Mouse (Mus musculus): Measurements from ENCODE around the gene Cpz.

Gene Cpz

DNA sequence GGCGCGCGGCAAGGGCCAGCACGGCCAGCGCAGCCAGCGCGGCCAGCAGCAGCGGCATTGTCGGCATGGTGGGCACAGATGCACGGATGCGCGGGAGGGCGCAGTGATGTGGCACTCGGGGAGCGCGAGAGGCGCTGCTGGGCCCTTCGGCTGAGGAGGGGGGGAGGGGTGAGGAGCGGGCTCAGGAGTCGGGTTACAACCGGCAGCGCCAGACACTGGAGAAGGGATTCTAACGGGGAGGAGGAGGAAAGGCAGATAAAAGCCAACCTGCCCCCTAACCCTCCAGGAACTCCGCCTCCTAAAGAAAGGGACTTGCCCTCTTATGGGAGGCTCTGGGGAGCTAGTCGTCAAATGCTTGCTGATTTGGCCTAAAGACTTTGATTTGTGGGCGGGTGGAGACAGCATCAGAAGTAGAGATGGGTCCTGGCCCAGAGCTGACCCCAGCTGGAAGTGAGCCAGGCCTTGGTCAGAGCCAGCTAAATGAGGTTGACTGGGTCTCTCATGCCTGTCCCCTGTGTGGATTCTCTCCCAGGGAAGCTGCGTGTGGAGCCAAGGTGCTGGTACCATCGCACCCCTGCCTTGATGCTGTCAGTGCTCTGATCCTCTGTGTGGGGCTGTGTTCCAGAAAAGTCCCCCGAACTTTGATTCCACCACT, at the start of gene Cpz:
Gene Cpz, minus strand, starts transcription at position 230 of the 655 bp plus-strand sequence.
- no peak for DNase-seq (ENCODE audit: low spot score)

DNA sequence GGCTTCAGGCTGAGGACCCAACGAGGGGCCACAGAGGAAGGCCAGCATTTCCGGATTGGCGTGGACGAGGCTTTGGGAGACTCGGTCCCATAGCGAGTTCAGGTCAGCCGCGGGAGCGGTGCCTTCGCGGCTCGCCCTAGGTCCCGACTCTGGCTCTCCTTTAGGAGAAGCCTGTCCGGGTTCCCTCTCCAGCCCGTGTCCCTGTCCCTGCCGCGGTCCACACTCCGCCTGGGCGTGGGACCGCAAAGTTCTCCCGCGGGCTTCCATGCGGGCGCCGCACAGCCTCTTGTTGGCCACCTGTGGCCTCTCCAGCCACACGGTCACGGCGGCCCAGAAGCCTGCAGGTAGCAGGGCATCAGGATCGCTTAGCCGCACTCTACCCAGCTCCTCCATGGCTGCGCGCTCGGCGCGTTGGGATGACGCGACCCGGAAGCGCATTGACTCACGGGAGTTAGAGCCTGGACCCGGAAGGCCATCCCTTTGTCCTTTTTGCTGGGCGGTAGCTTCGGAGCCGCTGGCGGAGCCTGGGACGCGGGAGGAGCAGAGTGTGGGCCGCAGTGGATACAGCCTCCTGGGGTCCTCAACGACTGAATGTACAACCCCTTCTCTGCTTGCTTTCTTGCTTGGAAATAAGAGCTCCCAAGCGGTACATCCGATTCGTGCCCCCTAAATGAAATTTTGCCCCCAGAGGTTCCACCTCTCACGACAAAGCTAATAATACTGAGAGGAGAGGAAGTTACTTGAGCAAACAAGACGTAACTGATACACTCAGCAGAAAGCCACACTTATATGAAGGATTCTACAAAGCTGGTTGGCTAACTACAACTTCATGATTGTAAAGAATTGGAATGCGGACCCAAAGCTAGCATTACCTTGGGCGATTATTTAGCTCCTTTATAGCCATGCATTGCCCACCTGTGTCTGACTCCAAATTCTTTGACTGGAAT, 49.4 kb upstream of the Cpz start, which contains the start of gene Trmt44:
Gene Trmt44, minus strand, starts transcription at position 418 of the 947 bp plus-strand sequence.
- peak; percentile 68 for DNase-seq (ENCODE audit: low spot score)

DNA sequence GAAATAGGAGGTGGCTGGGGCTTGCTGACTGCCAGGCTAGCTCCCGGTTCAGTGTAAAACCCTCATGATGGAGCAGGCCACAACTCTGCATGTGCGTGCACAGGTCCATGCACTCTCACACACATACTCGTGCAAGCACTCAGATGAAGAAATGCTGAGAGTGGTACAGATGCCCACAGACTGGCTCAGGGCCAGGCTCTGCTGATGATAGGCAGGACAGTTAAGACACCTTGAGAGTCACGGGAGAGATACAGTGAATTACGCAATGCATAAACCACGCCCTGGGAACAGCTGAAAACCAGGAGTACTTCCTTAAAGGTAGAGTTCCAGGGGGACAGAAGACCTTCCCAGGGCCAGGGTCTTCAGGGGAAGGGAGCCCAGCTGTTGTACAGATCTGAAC, 46.0 kb upstream of the Cpz start:
- no peak for DNase-seq (ENCODE audit: low spot score)

GRCm38 (mm10) chr5:35566632-35567031, 41.1 kb upstream of the Cpz start:
- DNase-seq (ENCODE audit: low spot score), result no peak

- DNase-seq (ENCODE audit: low spot score), result no peak
These were observed 39.7 kb upstream of the Cpz start for GRCm38 (mm10) chr5:35565217-35565616.

DNA sequence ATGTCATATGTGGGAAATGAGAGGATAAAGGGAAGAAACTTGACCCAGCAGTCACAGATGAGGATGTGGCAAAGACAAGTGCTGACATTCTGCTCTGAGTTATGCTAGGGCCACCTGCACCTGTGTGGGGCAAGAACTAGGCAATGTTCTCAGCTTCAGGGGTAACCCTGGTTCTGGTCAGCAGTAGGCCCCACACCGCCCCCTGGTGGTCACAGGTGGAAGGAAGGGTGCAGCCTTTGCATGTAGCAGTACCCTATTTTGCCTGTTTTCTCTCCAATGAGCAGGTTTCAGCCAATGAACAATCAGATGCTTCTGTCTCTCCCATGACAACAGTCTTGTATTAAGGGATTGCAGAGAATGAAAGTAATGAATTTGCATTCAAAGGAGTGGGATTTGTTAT, 38.0 kb upstream of the Cpz start:
- DNase-seq (ENCODE audit: low spot score), result peak; percentile 52

- no peak for DNase-seq (ENCODE audit: low spot score)
These were observed 37.1 kb upstream of the Cpz start for GRCm38 (mm10) chr5:35562616-35563015.

GRCm38 (mm10) chr5:35559447-35559846, 33.9 kb upstream of the Cpz start:
- no peak for DNase-seq (ENCODE audit: low spot score)

GRCm38 (mm10) chr5:35557946-35558621, 32.6 kb upstream of the Cpz start:
- DNase-seq (ENCODE audit: low spot score), result no peak

DNA sequence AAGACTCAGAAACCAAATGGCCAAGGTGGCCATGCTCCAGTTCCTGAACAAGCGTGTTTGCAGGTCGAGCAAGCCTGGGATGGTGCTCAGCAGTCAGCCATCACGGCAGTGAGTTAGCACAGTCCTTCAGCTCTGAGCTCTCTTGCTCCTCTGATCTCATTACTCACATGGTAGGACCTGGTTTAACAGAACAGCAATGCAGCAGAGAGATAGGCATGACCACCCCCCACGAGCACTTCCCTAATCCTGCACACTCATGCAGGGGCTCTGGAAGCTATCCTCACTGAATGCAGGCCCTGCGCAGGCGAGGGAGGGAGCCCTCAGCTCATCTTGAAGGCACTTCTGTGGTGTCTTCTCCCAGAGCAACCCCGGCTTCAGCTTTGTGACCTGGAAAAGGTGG, 30.9 kb upstream of the Cpz start:
- DNase-seq (ENCODE audit: low spot score), result no peak

GRCm38 (mm10) chr5:35552838-35553539, 27.5 kb upstream of the Cpz start:
- DNase-seq (ENCODE audit: low spot score), result no peak

GRCm38 (mm10) chr5:35551855-35552837, 26.6 kb upstream of the Cpz start:
- DNase-seq (ENCODE audit: low spot score), result no peak

- no peak for DNase-seq (ENCODE audit: low spot score)
These were observed 20.6 kb upstream of the Cpz start for GRCm38 (mm10) chr5:35546127-35546526.

DNA sequence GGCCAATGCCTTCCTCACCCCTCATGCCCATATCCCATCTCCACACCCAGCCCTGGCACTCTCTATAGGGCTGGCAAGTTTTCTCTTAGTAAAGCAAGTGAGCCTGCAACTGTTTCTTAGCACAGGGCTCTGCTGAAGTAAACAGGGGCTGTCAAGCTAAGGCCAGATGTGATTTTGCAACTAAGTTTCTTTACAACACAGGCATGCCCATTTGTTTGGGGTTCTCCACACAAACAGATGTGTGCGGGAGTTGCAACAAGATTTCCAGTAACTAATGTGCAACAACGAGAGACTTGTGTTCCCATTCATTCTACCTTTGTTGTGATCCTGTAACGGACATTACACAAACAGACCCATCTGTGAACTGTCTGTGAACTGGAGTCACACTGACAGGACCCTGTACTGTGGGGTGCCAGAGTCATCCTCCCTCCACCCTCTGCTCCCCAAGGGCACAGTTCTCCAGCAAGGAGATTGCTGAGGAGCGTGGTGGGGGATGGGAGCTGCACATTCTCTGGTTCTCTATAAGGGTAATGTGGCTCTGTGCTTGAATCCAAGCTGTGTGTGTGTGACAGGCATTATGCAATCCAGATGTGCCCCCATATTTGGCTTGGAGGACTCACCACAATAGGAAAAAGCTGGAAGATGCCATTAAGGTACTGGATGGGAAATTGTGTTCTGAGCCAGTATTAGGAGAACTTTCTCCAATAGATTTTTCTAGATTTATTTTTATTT, 15.7 kb upstream of the Cpz start:
- no peak for DNase-seq (ENCODE audit: low spot score)

DNA sequence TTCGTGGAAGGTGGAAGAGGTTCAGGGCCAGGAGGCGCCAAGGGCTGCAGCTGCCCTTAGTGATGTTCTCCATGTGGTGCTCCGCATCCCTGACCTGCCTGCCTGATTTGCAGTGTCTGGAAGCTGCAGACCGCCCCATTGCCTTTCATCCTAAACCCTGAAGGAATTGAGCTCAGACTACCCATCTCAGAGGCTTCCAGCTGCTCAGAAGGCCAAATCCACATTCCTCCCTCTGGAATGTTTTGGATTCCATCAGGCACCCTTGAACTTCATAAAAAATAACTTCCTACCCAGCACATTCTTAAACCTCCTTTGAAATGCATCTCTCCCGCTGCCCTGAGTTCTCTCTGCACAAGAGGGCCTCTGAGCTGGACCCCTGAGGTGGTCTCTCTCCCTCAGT, 15.1 kb upstream of the Cpz start:
- DNase-seq (ENCODE audit: low spot score), result no peak

DNA sequence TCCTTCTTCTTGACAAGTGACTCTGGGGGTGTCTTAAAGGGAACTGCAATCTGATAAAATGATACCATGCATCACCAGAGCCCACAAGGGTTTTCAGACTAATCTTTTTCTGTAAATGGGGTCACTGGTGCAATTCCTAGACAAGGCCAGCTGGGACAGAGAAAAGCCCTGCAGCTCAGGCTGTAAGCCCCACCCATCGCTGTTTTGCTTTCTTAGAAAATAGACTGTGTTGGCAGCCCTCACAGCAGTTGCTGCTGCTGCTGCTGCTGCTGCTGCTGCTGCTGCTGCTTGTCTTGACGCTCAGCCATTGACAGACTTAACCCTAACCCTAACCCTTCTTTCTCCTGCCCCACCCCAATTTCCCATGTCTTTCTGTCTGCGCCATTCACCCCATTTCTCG, 14.1 kb upstream of the Cpz start:
- DNase-seq (ENCODE audit: low spot score), result no peak

DNA sequence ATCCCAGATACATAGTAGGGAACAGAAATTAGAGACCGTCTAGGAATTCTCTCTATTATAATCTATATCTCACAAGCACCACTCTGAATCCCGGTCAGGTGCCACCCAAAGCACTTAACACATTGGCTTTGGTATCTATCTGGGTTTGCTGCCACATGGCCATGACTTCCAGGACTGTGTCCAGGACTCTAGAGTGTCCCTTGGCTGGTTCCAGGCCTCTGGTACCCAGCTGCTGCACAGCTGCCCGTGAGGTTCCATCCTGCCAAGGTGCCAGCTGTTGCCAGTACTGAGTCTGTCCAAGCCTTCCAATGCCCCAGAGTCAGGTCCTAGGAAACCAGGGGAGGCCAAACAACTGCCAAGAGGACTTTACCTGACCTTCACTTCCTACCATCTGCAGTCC, 12.5 kb upstream of the Cpz start:
- no peak for DNase-seq (ENCODE audit: low spot score)

DNA sequence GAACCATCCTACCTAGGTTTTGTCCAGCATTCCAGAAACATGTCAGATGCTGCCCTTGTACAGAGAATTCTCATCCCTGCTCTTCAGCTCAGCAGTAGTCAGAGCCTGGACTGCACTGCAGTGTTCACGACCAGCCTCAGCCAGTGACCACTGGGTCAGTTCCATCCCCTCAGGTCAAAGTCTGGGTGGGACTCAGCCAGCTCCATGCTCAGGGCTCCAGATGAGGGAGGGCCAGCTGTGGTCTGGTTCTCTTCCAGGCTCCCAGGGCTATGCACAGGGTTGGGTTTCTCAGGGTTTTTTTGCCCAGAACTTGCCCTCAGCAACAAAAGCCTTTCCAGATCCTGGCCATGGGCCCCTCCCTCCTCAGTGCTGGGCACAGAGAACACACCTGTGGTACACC, 12.0 kb upstream of the Cpz start:
- no peak for DNase-seq (ENCODE audit: low spot score)

DNA sequence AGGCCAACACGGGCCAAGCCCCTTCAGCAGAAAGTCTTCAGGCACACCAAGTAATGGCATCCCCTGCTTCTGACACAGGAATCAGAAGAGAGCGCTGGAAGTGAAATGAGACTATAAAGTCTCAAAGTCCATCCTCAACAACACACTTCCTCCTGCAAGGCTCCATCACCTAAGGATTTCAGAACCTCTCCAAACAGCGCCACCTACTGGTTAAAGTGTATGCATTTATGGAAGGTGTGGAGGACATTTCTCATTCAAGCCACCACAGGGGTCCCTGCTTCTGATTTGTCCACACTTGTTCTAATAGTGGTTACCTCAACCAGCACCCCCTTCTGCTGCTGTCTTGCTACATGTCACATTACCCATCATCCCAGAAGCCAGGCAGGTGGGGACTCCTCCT, 10.8 kb upstream of the Cpz start:
- DNase-seq (ENCODE audit: low spot score), result no peak

GRCm38 (mm10) chr5:35531586-35531985, 6.1 kb upstream of the Cpz start:
- DNase-seq (ENCODE audit: low spot score), result no peak
